Mouse (Mus musculus): ENCODE results near the gene Aco2. TPM values are rescaled to one million over a fixed set of nuclear protein-coding genes. Genes with fewer than 3 reads are reported as not detected.

Gene Aco2
- polyA plus RNA-seq, 1 experiment from 2014 or later = 293 TPM

DNA sequence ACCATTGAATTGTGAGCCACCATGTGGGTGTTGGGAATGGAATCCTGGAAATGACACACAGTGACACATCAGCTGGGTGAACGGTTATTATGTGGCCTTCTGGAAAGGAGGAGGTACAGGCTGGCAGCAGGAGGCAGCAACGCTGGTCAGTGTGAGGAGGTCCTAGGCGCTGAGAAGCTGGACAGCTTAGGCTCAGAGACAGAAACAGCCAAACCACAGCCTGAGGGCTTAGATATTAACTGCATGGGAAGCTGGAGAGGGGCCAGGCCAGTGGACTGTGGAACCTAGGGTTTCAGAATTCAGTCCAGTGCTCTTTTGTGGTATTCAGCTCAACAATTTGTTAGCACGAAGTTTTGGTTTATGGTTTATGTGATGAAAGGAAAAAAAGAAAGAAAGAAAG lies 55.6 kb downstream of the Aco2 start:
- Histone ChIP-seq H3K27me3 (ENCODE audit: insufficient read depth, low read length) (no peaks in the 10 kb centered on the region), H3K4me1 (ENCODE audit: insufficient read depth, low read length) (peaks cover 50% of the 10 kb centered on the region), H3K9me3 (ENCODE audit: low read length) (no peaks in the 10 kb centered on the region), H3K9ac (replicated peaks; ENCODE audit: low read length) (no peak overlapping the region), H3K27ac (ENCODE audit: low read length) (peak overlapping the region; percentile 92), H3K4me3 (ENCODE audit: low read length) (no peak overlapping the region), H3K36me3 (ENCODE audit: insufficient read depth, low read length) (no peaks in the 10 kb centered on the region), H3K4me2 (replicated peaks; ENCODE audit: low read depth, low read length) (no peak overlapping the region)
- 23% methylated on average over 4 of the region's 4 CpGs for WGBS
- ATAC-seq (ENCODE audit: low FRiP score, low TSS enrichment) = peak; percentile 73

GRCm38 (mm10) chr15:81928277-81928676 lies 56.2 kb downstream of the Aco2 start:
- H3K27ac ChIP-seq (ENCODE audit: low read length) = peak overlapping the region; percentile 92
- no peaks in the 10 kb centered on the region for H3K36me3 ChIP-seq (ENCODE audit: insufficient read depth, low read length)
- no peaks in the 10 kb centered on the region for H3K27me3 ChIP-seq (ENCODE audit: insufficient read depth, low read length)
- no peaks in the 10 kb centered on the region for H3K9me3 ChIP-seq (ENCODE audit: low read length)
- H3K4me3 ChIP-seq (ENCODE audit: low read length) = no peak overlapping the region
- ATAC-seq (ENCODE audit: low FRiP score, low TSS enrichment) = no peak
- H3K4me1 ChIP-seq (ENCODE audit: insufficient read depth, low read length) = peaks cover 55% of the 10 kb centered on the region
- H3K9ac ChIP-seq (replicated peaks; ENCODE audit: low read length) = 0 out of 2 replicates have a peak overlapping the region, but pooled peaks have one; percentile 45
- WGBS = 10% methylated on average over 11 of the region's 11 CpGs
- peak overlapping the region; percentile 14; the same call in 1 of the 2 replicates for H3K4me2 ChIP-seq (replicated peaks; ENCODE audit: low read depth, low read length)

DNA sequence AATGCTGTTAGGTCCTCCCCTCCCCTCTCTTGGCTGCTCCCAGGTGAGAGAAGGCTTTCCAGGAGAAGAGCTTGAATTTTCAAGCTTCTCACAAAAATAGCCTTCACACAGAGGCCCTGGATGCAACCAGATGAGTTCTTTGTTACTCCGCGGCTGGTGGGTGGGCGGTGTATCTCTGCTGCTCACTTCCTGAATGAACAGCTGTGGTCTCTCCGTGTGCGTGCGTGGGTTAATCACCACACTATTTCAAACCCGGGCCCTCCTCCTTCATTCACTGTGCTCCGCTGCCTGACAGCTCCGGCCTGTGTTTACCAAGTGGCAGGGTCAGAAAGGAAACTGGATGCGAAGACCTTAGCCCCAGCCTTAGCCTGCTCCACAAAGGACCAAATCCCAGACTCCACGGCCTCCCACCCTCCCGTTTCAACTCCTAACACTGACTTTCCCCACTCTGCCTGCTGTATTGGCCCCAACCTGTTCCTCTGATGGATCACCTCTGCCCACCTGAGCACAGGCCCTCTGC lies 60.9 kb downstream of the Aco2 start:
- H3K4me3 ChIP-seq (ENCODE audit: low read length) = no peak overlapping the region
- H3K27ac ChIP-seq (ENCODE audit: low read length) = peak overlapping the region; percentile 79
- H3K36me3 ChIP-seq (ENCODE audit: insufficient read depth, low read length) = no peaks in the 10 kb centered on the region
- H3K4me2 ChIP-seq (replicated peaks; ENCODE audit: low read depth, low read length) = peak overlapping the region; percentile 29
- peak; percentile 41 for ATAC-seq (ENCODE audit: low FRiP score, low TSS enrichment)
- H3K27me3 ChIP-seq (ENCODE audit: insufficient read depth, low read length) = 0 out of 2 replicates have a peak, but pooled peaks cover 2% of the 10 kb centered on the region
- WGBS = 13% methylated on average over 12 of the region's 12 CpGs
- H3K9ac ChIP-seq (replicated peaks; ENCODE audit: low read length) = peak overlapping the region; percentile 50; the same call in 1 of the 2 replicates
- H3K4me1 ChIP-seq (ENCODE audit: insufficient read depth, low read length) = peaks cover 47% of the 10 kb centered on the region
- H3K9me3 ChIP-seq (ENCODE audit: low read length) = no peaks in the 10 kb centered on the region

DNA sequence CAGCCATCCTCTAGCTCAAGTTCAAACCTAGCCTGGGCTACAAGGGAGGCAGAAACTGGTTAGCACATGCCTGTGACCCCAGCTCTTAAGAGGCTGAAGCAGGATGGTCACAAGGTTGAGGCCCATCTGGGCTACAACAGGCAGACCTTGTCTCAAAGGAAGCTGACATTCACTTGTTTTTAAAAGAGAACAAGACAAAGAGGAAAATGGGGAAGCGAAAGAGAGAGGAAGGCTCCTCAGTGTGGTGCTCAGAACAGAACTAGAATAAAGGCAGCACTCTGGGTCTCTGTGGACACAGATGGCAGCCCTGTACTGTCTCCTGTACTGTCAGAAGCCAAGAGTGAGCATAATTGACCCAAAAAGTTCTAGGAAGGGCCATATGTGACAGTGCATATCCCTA lies 61.9 kb downstream of the Aco2 start:
- no peak overlapping the region for H3K9ac ChIP-seq (replicated peaks; ENCODE audit: low read length)
- 95% methylated on average over 1 of the region's 1 CpGs for WGBS
- H3K4me2 ChIP-seq (replicated peaks; ENCODE audit: low read depth, low read length) = no peak overlapping the region
- H3K9me3 ChIP-seq (ENCODE audit: low read length) = no peaks in the 10 kb centered on the region
- no peak overlapping the region for H3K4me3 ChIP-seq (ENCODE audit: low read length)
- H3K36me3 ChIP-seq (ENCODE audit: insufficient read depth, low read length) = no peaks in the 10 kb centered on the region
- H3K27ac ChIP-seq (ENCODE audit: low read length) = no peak overlapping the region
- H3K27me3 ChIP-seq (ENCODE audit: insufficient read depth, low read length) = 0 out of 2 replicates have a peak, but pooled peaks cover 2% of the 10 kb centered on the region
- H3K4me1 ChIP-seq (ENCODE audit: insufficient read depth, low read length) = peaks cover 45% of the 10 kb centered on the region
- no peak for ATAC-seq (ENCODE audit: low FRiP score, low TSS enrichment)

GRCm38 (mm10) chr15:81935869-81936637 lies 63.9 kb downstream of the Aco2 start:
- Histone ChIP-seq H3K9ac (replicated peaks; ENCODE audit: low read length) (peak overlapping the region; percentile 69), H3K4me2 (replicated peaks; ENCODE audit: low read depth, low read length) (peak overlapping the region; percentile 81), H3K27me3 (ENCODE audit: insufficient read depth, low read length) (0 out of 2 replicates have a peak, but pooled peaks cover 2% of the 10 kb centered on the region), H3K4me1 (ENCODE audit: insufficient read depth, low read length) (peaks cover 42% of the 10 kb centered on the region), H3K9me3 (ENCODE audit: low read length) (no peaks in the 10 kb centered on the region), H3K36me3 (ENCODE audit: insufficient read depth, low read length) (no peaks in the 10 kb centered on the region), H3K4me3 (ENCODE audit: low read length) (peak overlapping the region; percentile 58), H3K27ac (ENCODE audit: low read length) (peak overlapping the region; percentile 90)
- 46% methylated on average over 7 of the region's 7 CpGs for WGBS
- ATAC-seq (ENCODE audit: low FRiP score, low TSS enrichment) = peak; percentile 50

GRCm38 (mm10) chr15:81936679-81937078 lies 64.6 kb downstream of the Aco2 start, which contains the start of gene Csdc2:
Gene Csdc2 (plus strand): TSS chr15:81936759.
- Histone ChIP-seq H3K36me3 (ENCODE audit: insufficient read depth, low read length) (no peaks in the 10 kb centered on the region), H3K27me3 (ENCODE audit: insufficient read depth, low read length) (0 out of 2 replicates have a peak, but pooled peaks cover 2% of the 10 kb centered on the region), H3K27ac (ENCODE audit: low read length) (peak within 1 kb of the TSS; percentile 90), H3K4me3 (ENCODE audit: low read length) (peak within 1 kb of the TSS; percentile 58), H3K4me2 (replicated peaks; ENCODE audit: low read depth, low read length) (peak within 1 kb of the TSS; percentile 81), H3K9me3 (ENCODE audit: low read length) (no peaks in the 10 kb centered on the region), H3K9ac (replicated peaks; ENCODE audit: low read length) (peak within 1 kb of the TSS; percentile 69), H3K4me1 (ENCODE audit: insufficient read depth, low read length) (peaks cover 42% of the 10 kb centered on the region)
- 2% methylated on average over 10 of the region's 12 CpGs for WGBS
- peak; percentile 69 for ATAC-seq (ENCODE audit: low FRiP score, low TSS enrichment)

GRCm38 (mm10) chr15:81937098-81937972 lies 65.2 kb downstream of the Aco2 start:
- Histone ChIP-seq H3K9ac (replicated peaks; ENCODE audit: low read length) (peak overlapping the region; percentile 69), H3K27ac (ENCODE audit: low read length) (peak overlapping the region; percentile 90), H3K4me1 (ENCODE audit: insufficient read depth, low read length) (peaks cover 42% of the 10 kb centered on the region), H3K36me3 (ENCODE audit: insufficient read depth, low read length) (no peaks in the 10 kb centered on the region), H3K9me3 (ENCODE audit: low read length) (no peaks in the 10 kb centered on the region), H3K27me3 (ENCODE audit: insufficient read depth, low read length) (0 out of 2 replicates have a peak, but pooled peaks cover 2% of the 10 kb centered on the region), H3K4me2 (replicated peaks; ENCODE audit: low read depth, low read length) (peak overlapping the region; percentile 81), H3K4me3 (ENCODE audit: low read length) (peak overlapping the region; percentile 58)
- ATAC-seq (ENCODE audit: low FRiP score, low TSS enrichment) = no peak
- 5% methylated on average over 18 of the region's 19 CpGs for WGBS

- no peaks in the 10 kb centered on the region for H3K36me3 ChIP-seq (ENCODE audit: insufficient read depth, low read length)
- 0 out of 2 replicates have a peak, but pooled peaks cover 2% of the 10 kb centered on the region for H3K27me3 ChIP-seq (ENCODE audit: insufficient read depth, low read length)
- peak overlapping the region; percentile 58 for H3K4me3 ChIP-seq (ENCODE audit: low read length)
- no peaks in the 10 kb centered on the region for H3K9me3 ChIP-seq (ENCODE audit: low read length)
- H3K27ac ChIP-seq (ENCODE audit: low read length) = no peak overlapping the region
- H3K4me1 ChIP-seq (ENCODE audit: insufficient read depth, low read length) = peaks cover 37% of the 10 kb centered on the region
- 41% methylated on average over 2 of the region's 2 CpGs for WGBS
- peak overlapping the region; percentile 81 for H3K4me2 ChIP-seq (replicated peaks; ENCODE audit: low read depth, low read length)
- ATAC-seq (ENCODE audit: low FRiP score, low TSS enrichment) = 0 out of 2 replicates have a peak, but pooled peaks have one; percentile 12
- peak overlapping the region; percentile 20; the same call in 1 of the 2 replicates for H3K9ac ChIP-seq (replicated peaks; ENCODE audit: low read length)
These were observed 66.1 kb downstream of the Aco2 start for GRCm38 (mm10) chr15:81938246-81938645.

DNA sequence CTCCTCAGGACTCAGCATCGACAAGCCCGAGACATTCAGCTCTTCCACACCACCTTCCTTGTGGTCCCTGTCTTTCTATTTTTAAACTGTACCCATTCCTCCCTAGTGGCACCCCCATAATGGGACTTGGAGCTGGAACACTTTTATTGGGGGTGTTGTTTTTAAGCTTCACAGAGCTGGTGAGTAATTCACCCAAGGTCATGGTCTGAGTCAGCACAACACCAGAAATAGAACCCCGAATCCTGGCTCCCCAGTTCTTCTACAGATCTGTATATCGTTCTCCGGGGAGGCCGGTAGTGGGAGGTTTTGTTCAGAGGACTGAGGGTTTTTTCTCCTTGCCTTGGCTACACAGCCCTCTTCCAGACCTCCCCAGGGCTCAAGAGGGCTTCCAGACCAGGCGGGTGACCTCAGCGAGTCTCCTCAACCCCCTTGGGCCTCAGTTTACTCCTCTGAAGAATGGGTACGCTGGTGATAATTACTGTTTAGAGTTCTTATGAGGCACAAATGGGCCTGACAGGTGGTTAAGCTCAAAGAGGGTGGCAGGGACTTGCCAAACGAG lies 67.1 kb downstream of the Aco2 start:
- Histone ChIP-seq H3K27me3 (ENCODE audit: insufficient read depth, low read length) (0 out of 2 replicates have a peak, but pooled peaks cover 2% of the 10 kb centered on the region), H3K27ac (ENCODE audit: low read length) (no peak overlapping the region), H3K9me3 (ENCODE audit: low read length) (no peaks in the 10 kb centered on the region), H3K36me3 (ENCODE audit: insufficient read depth, low read length) (no peaks in the 10 kb centered on the region), H3K4me1 (ENCODE audit: insufficient read depth, low read length) (peaks cover 38% of the 10 kb centered on the region), H3K9ac (replicated peaks; ENCODE audit: low read length) (no peak overlapping the region), H3K4me2 (replicated peaks; ENCODE audit: low read depth, low read length) (no peak overlapping the region), H3K4me3 (ENCODE audit: low read length) (no peak overlapping the region)
- 86% methylated on average over 10 of the region's 10 CpGs for WGBS
- no peak for ATAC-seq (ENCODE audit: low FRiP score, low TSS enrichment)
